Mouse (Mus musculus) MN1 (cell line): ENCODE results near the gene Ccz1.
A peak's percentile ranks its signal among the peaks of the same experiment; 100 is the strongest.

ENCODE experiments used
- DNase-seq: peaks from one replicate; pipeline ENCODE4 v3.0.0-alpha.2; 2016; ENCODE audit warnings: low spot score

Ccz1 gene

DNA sequence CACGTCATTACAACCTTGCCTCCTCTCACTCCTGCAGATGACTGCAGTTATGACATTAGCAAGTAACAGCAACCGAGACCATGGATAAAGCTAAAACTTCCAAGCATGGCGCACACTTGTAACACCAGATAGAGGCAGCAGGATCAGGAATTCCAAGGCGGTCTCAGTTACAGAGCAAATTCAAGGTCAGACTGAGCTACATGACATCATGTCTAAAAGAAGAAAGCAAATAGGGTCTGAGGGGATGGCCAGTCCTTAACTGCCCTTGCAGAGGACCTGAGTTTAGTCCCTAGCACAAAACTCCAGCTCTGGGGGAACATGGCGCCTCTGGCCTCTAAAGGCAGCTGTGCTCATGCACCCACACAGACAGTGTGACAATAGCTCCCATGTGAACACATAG lies 20.8 kb downstream of the Ccz1 start:
- no peak for DNase-seq

DNA sequence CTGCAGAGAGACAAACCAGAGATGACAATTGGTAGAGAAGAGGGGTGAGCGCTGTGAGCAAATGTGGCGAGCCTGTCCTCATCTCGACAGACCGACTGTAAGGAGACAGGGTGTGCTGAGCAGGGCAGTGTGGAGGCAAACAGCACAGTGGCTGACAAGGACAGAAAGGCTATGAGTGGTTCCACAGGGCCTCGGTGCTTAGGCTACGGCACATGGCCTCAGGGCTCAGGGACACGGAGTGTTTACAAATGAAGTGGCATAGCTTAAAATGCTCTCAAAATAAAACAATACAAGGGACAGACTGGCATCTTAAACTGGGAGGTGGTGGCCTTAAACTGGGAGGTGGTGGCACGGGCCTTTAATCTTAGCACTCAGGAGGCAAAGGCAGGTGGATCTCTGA lies 21.4 kb downstream of the Ccz1 start:
- DNase-seq = no peak

DNA sequence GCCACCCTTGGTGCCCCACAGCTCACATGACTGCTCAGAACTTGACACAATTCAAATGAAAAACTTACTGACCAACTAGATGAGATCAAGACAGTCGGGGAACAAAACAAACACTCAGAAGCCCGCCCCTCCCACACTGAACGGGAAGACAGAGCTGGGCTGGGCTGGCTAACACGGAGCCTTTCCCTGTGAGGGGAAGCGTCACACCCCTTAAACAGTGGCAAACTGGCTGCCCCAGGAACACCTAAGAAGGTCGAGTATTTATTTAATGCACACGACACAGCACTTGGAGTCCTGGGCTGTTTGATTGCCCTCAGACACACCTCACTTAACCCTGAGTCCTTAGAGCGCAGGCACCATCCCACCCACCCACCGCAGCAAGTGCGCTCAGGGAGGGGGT lies 22.0 kb downstream of the Ccz1 start:
- no peak for DNase-seq

DNA sequence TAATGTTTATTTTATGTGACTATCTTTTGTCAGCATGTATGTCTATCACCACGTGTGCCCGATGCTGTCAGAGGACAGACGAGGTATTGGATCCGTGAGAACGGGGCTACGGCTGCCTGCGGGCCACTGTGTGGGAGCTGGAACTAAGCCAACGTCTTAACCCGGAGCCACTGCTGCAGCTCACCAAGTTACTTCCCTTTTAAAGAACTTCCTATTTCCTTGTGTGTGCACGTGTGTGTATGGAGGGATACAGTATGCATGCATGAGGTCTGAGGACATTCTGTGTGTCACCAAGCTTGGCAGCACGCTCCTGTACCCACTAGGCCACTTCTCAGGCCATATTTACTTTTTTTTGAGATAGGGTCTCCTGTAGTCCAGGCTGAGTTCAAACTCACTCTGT lies 24.6 kb downstream of the Ccz1 start:
- DNase-seq = no peak

DNA sequence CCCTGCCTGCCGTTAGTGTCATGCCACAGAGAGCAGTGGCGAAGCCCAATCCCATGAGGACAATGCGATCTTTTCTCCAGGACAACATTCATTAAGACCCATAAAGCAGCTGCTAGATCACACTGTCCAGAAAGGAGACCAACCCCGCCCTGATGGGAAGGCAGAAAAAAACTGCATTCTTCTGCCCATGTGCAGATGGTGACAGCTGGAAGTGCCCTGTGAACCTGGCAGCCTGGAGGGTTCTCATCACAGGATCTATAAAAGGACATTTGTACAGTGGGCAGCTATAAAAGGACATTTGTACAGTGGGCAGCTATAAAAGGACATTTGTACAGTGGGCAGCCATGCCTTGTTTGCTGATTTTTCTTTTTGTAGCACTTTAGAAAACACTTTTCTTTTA lies 25.6 kb downstream of the Ccz1 start:
- DNase-seq = no peak

DNA sequence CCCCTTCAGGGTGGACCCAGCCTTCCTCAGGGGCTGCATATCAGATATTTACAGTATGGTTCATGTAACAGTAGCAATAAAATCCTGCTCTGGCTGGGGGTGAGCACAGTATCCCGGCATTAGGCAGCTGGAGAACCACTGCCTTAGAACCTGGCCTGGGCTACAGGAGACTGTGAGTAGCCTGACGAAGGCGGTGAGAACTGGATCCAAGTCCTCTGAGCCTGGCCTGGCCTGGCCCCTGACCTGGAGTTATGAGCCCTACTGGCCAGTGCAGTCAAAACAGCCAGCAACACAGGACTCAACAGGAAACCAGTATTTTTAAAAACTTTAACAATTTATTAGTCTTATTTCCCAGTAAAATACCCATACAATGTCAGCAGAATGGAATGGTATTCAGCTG lies 27.1 kb downstream of the Ccz1 start:
- no peak for DNase-seq

DNA sequence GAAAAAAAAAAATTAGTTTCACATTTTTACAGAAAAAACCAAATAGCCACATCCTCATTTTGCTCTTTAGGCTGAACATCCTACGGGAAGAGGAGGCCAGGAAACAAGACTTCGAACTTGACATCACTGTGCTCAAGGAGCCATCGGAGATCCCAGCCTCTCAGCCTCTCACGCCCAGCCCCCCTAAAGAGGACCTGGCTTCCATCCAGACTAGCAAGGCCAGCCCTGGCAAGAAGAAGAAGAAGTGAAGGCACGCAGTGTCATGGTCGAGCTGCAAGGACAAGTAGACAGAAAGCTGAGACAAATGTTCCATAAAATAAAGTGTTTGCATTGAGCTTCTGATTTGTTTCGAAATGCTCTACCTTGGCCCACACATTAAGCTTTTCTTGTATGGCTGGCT lies 29.3 kb downstream of the Ccz1 start:
- DNase-seq = no peak

DNA sequence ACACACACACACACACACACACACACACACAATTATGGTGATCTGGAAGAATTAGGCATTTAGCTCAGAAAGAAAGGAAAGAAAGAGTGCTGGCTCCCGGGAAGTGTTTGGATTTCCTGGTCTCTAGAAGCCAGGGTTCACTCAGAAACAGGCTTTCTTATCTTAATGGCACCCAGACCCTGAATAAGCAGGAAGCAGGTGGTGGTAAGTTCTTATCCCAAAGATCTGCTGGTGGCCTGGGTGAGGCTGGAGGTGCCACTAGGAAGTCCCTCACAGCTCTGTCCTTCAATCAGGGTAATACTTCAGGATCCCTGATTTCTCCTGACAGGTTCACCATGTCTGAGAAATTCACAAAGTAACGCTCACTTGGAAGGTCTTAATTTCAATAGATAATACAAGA lies 32.3 kb downstream of the Ccz1 start:
- DNase-seq = no peak

DNA sequence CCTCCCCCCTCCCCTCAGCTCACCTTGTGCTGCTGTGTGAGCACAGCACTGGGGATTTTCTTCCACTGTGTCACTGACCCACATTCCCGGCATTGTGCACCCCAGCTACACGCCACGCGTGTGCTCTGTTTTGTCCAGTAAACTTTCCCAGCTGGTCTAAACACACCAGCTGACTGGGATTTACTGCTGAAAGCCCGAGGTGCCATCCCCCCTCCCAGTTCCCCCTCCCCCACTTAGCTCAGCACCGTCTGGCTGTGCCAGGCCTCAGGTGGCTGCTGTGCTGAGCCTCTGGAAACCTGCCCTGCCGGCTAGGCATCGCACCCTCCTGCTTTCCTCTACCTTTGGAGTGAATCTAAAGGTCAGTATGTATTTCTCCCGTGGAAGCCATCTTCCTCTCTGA lies 33.8 kb downstream of the Ccz1 start:
- DNase-seq = no peak

DNA sequence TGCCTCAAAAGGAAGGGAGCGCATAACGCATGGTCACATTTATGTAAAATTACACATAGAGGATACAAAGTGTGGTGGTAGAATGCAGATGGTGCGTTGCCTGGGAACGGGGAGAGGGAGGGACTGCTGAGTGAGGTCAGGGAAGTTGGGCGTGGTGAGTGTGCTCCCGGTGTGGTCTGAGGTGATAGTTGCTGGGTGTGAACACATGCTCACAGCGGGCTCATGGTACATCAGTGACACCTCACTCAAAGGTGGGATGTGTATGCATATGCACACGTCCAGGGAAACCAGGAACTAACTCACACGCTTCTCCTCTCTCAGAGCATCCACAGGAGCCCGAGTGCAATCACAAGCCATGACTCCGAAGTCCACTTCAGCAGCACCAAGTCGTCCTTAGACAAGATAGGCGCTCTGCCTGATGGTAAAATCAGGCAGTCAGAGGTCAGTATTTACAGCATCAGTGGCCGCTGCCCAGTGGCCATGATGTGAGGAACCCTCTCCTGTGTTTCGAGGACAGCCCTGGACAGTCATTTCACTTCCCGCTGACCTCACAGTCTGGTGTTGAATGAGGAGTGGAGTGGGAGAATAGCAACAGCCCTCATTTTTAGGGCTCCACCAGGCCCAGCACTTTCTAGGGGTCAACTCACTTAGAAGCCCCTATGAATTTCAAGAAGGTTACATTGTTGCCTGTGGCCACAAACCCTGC lies 37.8 kb downstream of the Ccz1 start:
- no peak for DNase-seq

DNA sequence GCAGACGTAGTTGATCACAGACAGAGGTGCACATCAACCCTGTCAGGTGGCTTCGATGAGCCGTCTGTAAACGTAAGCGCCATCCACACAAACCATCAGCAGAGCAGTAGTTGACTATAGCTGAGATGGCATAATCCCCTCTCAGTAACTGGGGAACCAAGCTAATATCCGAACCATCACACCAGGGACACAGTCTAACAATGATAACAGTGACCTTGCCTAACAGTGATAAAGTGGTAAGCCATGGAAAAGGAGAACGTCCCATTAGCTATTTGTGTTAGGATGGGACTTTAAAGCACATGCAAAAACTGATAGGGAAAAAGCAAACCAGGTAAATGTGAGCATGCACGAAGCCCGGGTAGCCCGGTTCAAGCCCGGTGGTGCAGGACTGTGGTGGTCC lies 38.4 kb downstream of the Ccz1 start:
- DNase-seq = no peak

DNA sequence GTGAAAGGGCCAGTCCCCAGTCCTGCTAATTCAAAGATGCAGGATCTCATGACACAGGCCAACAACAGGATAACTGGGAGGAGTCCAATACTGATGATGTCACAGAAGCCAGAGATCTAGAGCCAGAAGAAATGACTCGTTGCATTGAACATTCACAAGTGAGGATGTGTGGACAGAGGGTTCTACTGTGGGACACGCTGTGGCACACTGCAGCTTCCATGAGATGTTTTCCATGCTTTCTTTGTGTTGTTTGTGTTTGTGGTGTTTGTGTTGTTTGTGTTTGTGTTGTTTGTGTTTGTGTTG lies 39.1 kb downstream of the Ccz1 start:
- no peak for DNase-seq

DNA sequence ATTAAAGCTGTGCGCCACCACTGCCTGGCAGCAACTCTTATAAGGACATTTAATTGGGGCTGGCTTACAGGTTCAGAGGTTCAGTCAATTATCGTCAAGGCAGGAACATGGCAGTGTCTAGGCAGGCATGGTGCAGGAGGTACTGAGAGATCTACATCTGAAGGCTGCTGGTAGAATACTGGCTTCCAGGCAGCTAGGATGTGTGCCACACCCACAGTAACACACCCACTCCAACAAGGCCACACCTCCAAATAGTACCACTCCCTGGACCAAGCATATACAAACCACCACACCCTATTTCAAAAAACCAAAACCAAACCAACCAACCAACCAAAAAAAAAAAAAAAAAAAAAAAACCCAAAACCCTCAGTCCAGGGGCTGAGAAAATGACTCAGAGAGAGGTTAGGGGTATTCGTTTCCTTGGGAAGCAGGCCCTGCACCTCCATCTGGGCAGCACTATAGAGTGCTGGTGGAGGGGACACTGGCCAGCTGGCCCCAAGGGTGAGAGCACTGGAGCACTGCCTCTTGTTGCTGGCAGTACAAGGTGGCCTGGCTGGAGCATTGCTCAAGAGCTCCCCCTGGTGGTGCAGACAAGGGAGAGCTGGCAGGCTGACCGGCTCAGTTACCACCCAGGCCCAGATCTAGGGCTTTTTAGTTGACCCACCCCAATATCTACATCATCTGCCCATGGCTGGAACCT lies 39.6 kb downstream of the Ccz1 start:
- peak; percentile 88 for DNase-seq

DNA sequence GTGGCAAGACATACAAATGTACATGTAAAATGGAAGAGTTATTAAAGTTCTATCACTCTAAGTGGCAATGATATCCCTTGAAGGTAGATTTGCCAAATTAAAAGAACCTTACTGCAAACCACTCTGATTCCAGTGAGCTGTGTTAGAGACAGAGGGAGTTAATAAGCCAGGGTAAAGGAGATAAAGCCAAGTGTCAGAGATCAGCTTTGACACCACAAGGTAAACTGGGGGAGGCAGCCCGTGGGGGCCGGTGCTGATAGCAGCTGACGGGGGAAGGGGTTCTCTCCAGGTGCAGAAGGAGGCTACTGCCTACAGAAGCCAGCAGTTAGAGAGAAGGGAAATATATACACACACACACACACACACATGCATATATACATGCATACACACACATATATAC lies 42.0 kb downstream of the Ccz1 start:
- no peak for DNase-seq

DNA sequence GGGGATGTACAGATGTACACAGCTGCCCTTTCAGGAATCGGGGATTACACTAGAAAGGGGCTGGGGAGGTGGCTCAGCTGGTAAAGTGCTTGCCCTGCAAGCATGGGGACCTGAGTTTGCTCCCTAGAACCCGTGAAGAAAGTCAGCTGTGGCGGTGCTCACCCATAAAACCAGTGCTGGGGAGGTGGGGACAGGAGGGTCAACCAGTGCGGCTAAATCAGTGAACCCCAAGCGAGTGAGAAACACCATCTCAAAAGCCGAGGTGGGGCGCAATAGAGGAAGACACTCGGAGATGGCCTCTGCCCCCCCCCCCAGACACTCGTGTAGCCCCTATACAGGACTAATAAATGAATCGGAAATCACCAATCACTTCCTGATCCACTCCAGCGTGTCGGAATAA lies 48.0 kb downstream of the Ccz1 start:
- DNase-seq = no peak

DNA sequence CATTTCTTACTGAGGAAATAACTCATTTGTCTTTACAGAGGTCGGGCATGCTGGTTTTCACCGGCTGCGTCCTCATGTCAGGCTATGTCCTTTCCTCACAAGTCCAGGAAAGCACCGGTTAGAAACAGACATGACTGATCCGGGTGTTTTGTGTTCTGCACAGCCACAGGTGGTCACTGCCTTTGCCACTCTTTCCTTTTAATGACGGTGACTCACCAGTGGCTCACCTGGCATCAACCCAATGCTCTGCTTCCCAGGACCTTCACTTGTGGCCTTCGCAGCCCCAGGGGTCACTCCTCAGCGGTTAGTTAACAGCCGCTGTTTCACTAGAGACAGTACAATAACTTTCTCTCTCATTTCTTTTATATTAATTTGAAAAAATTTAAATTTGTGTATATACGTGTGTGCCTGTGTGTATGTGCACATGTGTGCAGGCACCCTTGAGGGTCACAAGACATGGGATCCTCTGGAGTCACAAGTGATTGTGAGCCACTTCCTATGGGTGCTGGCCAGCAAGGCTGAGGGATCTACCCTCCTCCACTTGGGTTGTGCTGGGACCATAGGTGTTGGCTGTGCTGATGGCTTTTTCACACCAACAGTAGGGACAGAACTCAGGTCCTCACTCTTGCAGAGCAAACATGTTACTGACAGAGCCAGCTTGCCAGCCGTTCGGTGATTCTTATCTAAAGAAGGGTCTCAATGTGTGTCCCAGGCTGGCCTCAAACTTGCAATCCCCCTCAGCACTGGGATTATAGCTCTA lies 48.9 kb downstream of the Ccz1 start:
- no peak for DNase-seq

DNA sequence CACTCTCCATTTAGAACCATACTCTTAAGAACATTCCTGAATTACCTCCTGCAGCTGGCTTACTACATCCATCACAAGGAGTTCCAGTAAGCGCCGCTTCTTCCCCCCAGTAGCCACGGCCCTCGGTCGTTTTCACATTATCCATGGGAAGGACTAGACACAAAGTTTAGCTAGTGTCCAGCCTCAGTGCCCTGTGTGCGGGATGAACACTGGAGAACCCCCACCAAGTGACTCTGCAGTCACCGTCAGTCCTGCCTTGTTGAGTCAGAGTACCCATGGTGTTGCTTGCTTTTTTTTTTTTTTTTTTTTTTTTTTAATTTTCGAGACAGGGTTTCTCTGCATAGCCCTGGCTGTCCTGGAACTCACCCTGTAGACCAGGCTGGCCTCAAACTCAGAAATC lies 53.5 kb downstream of the Ccz1 start:
- DNase-seq = no peak

DNA sequence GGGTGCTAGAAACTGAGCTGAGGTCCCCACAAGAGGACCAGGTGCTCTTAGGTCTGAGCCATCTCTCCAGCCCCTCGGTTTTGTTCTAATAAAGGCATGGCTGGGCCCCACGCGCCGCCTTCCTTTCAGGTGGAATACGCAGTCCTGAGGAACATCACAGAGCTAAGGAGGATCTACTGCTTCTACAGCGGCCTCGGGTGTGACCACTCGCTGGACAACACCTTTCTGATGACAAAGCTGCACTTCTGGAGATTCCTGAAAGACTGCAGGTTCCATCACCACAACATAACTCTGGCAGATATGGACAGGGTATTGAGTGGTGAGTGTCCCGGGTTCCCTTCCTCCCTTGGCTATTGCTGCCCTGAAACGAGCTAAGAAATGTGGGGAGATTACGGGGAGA lies 55.1 kb downstream of the Ccz1 start:
- DNase-seq = no peak

DNA sequence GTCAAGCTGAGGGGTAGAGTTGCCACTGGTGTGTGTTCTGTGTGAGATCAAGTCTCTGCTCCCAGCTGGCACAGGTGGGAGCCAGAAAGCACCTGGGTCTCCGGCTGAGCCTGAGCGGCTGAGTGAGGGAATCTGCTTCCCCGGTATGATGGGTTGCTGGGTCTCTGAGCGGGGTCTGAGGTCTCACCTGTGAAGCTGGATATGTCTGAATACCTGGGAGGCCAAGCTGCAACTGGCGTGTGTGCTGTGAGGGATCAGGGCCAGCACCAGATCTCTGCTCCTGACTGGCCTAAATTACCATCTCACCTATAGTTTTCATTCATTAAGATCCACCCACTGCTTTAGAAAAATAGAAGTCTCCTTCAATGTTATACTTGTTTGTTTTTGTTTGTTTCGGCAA lies 57.6 kb downstream of the Ccz1 start:
- DNase-seq = no peak

DNA sequence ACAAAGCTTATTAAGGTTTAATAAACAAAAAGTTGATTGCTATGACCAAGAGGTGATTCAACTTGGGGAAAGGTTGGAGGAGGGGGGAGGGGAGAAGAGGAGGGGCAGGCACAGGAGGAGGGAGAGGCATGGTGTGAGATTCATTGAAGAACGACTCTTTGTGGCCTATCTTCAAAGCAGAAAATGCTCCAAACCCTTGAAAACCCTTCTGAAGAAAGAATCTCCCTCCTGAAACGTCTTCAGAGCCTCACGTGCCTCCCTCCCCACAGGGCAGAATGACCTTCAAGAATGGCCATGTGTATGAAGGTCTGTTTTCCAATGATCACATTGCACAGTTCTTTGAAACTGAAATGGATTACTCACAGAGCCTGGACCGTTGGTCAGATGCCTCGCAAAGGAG lies 64.7 kb downstream of the Ccz1 start:
- DNase-seq = no peak

DNA sequence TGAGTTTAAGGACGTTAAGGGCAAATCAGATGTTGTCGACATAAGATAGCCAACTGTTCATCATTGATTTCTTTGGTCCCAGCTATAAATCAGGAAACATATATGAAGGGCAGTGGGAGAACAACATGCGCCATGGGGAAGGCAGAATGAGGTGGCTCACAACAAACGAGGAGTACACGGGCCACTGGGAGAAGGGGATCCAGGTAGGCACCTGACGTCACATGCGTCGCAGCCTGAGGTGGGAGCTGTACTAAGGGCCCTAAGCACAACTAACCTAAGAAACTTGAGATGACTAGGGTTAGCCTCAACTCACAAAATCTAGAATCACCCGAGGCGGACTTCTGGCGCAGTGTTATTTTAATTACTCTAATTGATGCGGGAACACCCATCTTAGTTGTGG lies 66.3 kb downstream of the Ccz1 start:
- DNase-seq = no peak

DNA sequence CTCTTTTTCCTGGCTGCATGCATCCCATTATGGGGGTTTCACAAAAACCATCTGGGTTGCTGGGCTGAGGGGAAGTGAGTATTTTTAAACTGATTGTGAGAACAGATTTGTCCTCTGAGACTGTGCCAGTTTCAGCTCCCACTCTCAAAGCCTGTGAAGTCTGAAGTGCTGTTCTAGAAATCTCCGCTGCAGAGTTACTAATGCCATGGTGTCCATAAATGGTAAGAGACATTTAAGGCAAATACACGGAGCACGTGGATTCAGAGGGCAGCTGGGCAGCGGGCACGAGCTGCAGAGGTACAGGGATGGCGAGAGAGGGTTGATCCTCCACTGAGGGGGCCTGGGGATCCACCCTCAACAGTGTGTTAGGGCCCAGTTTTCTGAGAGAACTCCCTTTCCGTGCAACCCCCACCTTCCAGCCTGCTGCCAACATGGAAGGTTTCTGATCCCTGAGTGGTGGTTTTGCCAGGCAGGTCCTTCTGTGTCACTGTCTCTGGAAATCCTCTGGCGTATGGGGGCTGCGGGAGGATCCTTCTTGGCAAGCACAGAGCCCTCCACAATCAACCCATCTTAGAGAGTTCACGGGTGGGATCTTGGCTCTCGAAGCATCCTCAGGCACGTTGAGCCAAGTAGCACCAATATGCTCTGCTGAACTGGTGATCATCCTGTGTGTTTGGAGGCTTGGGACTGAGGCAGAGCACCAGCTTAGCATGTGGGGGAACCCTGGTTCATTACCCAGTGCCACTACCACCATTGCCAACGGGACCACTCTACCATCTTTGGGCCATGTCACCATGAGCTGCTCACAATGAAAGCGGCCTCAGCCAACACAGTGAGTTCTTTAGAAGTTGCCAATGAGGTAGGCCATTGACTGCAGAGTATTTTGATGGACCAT lies 71.2 kb downstream of the Ccz1 start:
- DNase-seq = no peak

DNA sequence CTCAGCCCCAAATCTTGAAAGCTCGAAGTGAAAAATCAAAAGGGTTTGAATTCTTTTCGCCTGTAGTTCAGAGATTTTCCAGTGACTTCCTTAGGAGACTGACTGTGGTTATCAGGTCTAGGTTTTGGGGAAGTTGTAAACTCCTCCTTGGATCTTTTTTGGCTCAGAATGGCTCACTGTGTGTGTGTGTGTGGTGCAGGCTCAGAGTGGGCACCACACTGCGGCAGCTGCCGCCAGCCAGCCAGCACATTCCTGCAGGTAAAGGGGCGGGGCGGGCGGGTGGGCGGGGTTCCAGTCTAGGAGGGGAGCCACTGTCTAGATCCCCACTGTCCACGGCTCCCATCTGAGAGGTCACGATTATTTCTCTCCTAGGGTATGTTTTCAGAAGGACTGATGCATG lies 73.1 kb downstream of the Ccz1 start:
- no peak for DNase-seq
